Mouse (Mus musculus) ovary, postnatal 36 days (tissue): ENCODE results near the gene Crocc2.

Experiments
- DNase-seq: peaks from one replicate; pipeline ENCODE4 v3.0.0; 2022; ENCODE audit warnings: low spot score, mixed read lengths

Crocc2 gene

GRCm38 (mm10) chr1:93168295-93168775 lies at the start of gene Crocc2:
Gene Crocc2, plus strand, starts transcription at chr1:93168725.
- DNase-seq: no peak

- DNase-seq: no peak
Observed at GRCm38 (mm10) chr1:93118816-93119215, 49.7 kb upstream of the Crocc2 start.

GRCm38 (mm10) chr1:93123179-93123854 lies 45.2 kb upstream of the Crocc2 start:
- no peak for DNase-seq

- no peak for DNase-seq
Observed at GRCm38 (mm10) chr1:93124066-93124465, 44.5 kb upstream of the Crocc2 start.

GRCm38 (mm10) chr1:93125256-93125655 lies 43.3 kb upstream of the Crocc2 start:
- no peak for DNase-seq

GRCm38 (mm10) chr1:93128209-93128608 lies 40.3 kb upstream of the Crocc2 start:
- no peak for DNase-seq

GRCm38 (mm10) chr1:93128710-93129349 lies 39.7 kb upstream of the Crocc2 start:
- DNase-seq: peak; percentile 55

GRCm38 (mm10) chr1:93130242-93130983 lies 38.1 kb upstream of the Crocc2 start:
- DNase-seq: no peak

- DNase-seq: no peak
Observed at GRCm38 (mm10) chr1:93132676-93133075, 35.8 kb upstream of the Crocc2 start.

- DNase-seq: no peak
Observed at GRCm38 (mm10) chr1:93135036-93135526, 33.4 kb upstream of the Crocc2 start, which contains the start of gene Agxt. Gene Agxt, plus strand, starts transcription at chr1:93135240.

GRCm38 (mm10) chr1:93138534-93138933 lies 30.0 kb upstream of the Crocc2 start:
- DNase-seq: no peak

- DNase-seq: no peak
Observed at GRCm38 (mm10) chr1:93139713-93140112, 28.8 kb upstream of the Crocc2 start.

GRCm38 (mm10) chr1:93142871-93143270 lies 25.7 kb upstream of the Crocc2 start:
- DNase-seq: no peak

- DNase-seq: no peak
Observed at GRCm38 (mm10) chr1:93144176-93144575, 24.3 kb upstream of the Crocc2 start.

GRCm38 (mm10) chr1:93150907-93151661 lies 17.4 kb upstream of the Crocc2 start:
- DNase-seq: no peak

GRCm38 (mm10) chr1:93157566-93157965 lies 11.0 kb upstream of the Crocc2 start:
- no peak for DNase-seq

- DNase-seq: no peak
Observed at GRCm38 (mm10) chr1:93158916-93159315, 9.6 kb upstream of the Crocc2 start.

GRCm38 (mm10) chr1:93159566-93160500 lies 8.7 kb upstream of the Crocc2 start:
- DNase-seq: no peak

GRCm38 (mm10) chr1:93160501-93161133 lies 7.9 kb upstream of the Crocc2 start, which contains the start of gene 2310007B03Rik:
Gene 2310007B03Rik, minus strand, starts transcription at chr1:93160948.
- DNase-seq: no peak

GRCm38 (mm10) chr1:93161350-93161749 lies 7.2 kb upstream of the Crocc2 start:
- DNase-seq: no peak
